Mouse (Mus musculus) urinary bladder, postnatal 4 days (tissue): ENCODE results near the gene H2al3.

Experiments
- DNase-seq, 2 experiments: peaks; one replicate each; pipeline ENCODE4 v3.0.0; 2021 to 2022; ENCODE audit warnings: low spot score in 2 of 2

The H2al3 gene

GRCm38 (mm10) chrX:9849403-9849802 is at the start of gene H2al3:
H2al3 (plus strand) TSS chrX:9849703.
- DNase-seq = no peak

GRCm38 (mm10) chrX:9810101-9810500 is 39.4 kb upstream of the H2al3 start:
- DNase-seq = no peak

GRCm38 (mm10) chrX:9812469-9812868 is 37.0 kb upstream of the H2al3 start:
- no peak for DNase-seq

- no peak for DNase-seq
Observed at GRCm38 (mm10) chrX:9834779-9835178, 14.7 kb upstream of the H2al3 start.

- no peak for DNase-seq
Observed at GRCm38 (mm10) chrX:9846628-9847027, 2.9 kb upstream of the H2al3 start, which contains the start of gene Hypm. Hypm (plus strand) TSS chrX:9846928.

GRCm38 (mm10) chrX:9861859-9862258 is 12.4 kb downstream of the H2al3 start:
- DNase-seq = no peak

GRCm38 (mm10) chrX:9875519-9875918 is 26.0 kb downstream of the H2al3 start:
- DNase-seq = no peak

- no peak for DNase-seq
Observed at GRCm38 (mm10) chrX:9885322-9885721, 35.8 kb downstream of the H2al3 start, which contains the start of gene Sytl5. Sytl5 (plus strand) TSS chrX:9885622.
